Mouse (Mus musculus) naive thymus-derived CD4-positive, alpha-beta T cell, adult 2 months (primary cell): ENCODE measurements around the gene Trdn.

Experiments used
- DNase-seq: peaks from one replicate; pipeline ENCODE4 v3.0.0-alpha.2; 2011; ENCODE audit warnings: low read depth

Trdn gene

GRCm38 (mm10) chr10:33375474-33376029, 295.2 kb downstream of the Trdn start:
- no peak for DNase-seq
